In genomic region chr14:54939434-54940175, GRCm38 (mm10) we compare ENCODE assay signal across 8 mouse cellular contexts. TPM values are rescaled to one million over a fixed set of nuclear protein-coding genes. Genes with fewer than 3 reads are reported as not detected.
DNase-seq lines count a peak whose midpoint lies in the region; ATAC-seq lines count a peak whose summit lies in the region.

No protein-coding gene starts in this region.

- WGBS in hindbrain, embryonic 11.5 days = 52% methylated on average over 12 of the region's 12 CpGs
- 54% methylated on average over 12 of the region's 12 CpGs for WGBS in hindbrain, embryonic 16.5 days

- H3K27ac ChIP-seq in hindbrain, embryonic 11.5 days (ENCODE audit: low read depth, low read length) = no peak overlapping the region
- no peak overlapping the region for H3K27ac ChIP-seq in hindbrain, embryonic 16.5 days (ENCODE audit: low read depth, low read length)

- H3K4me1 ChIP-seq in hindbrain, embryonic 11.5 days (replicated peaks; ENCODE audit: control insufficient read depth, insufficient read depth, low read length) = peaks cover 3% of the 10 kb centered on the region; the same call in 1 of the 2 replicates
- no peaks in the 10 kb centered on the region for H3K4me1 ChIP-seq in hindbrain, embryonic 16.5 days (ENCODE audit: control insufficient read depth, insufficient read depth, low read depth, low read length)

- H3K4me2 ChIP-seq in hindbrain, embryonic 11.5 days (replicated peaks; ENCODE audit: low read depth, low read length) = no peak overlapping the region
- no peak overlapping the region for H3K4me2 ChIP-seq in hindbrain, embryonic 16.5 days (ENCODE audit: low read length)

- no peaks in the 10 kb centered on the region for H3K27me3 ChIP-seq in hindbrain, embryonic 11.5 days (ENCODE audit: control insufficient read depth, insufficient read depth, low read length)
- H3K27me3 ChIP-seq in hindbrain, embryonic 16.5 days (replicated peaks; ENCODE audit: control insufficient read depth, insufficient read depth, low read length) = no peaks in the 10 kb centered on the region; the same call in 1 of the 2 replicates

- H3K9me3 ChIP-seq in hindbrain, embryonic 11.5 days (ENCODE audit: control insufficient read depth, low read length) = no peaks in the 10 kb centered on the region
- no peaks in the 10 kb centered on the region for H3K9me3 ChIP-seq in hindbrain, embryonic 16.5 days (ENCODE audit: control insufficient read depth, low read length)

- no peak overlapping the region for H3K4me3 ChIP-seq in hindbrain, embryonic 11.5 days (ENCODE audit: low read depth, low read length)
- no peak overlapping the region for H3K4me3 ChIP-seq in hindbrain, embryonic 16.5 days (ENCODE audit: low read length)

- H3K36me3 ChIP-seq in hindbrain, embryonic 11.5 days (ENCODE audit: control insufficient read depth, insufficient read depth, low read length) = no peaks in the 10 kb centered on the region
- H3K36me3 ChIP-seq in hindbrain, embryonic 16.5 days (ENCODE audit: control insufficient read depth, insufficient read depth, low read length) = no peaks in the 10 kb centered on the region

- H3K9ac ChIP-seq in hindbrain, embryonic 11.5 days (ENCODE audit: low read depth, low read length) = no peak overlapping the region
- no peak overlapping the region for H3K9ac ChIP-seq in hindbrain, embryonic 16.5 days (ENCODE audit: low read depth, low read length)

- DNase-seq in hindbrain, embryonic 11.5 days (ENCODE audit: low spot score) = peak; percentile 75
- peak; percentile 66 for DNase-seq in adrenal gland, adult 2 months
- peak; percentile 52 for DNase-seq in embryo, embryonic 11.5 days (ENCODE audit: low read depth, low spot score)
- peak; percentile 80 to 85 for DNase-seq in heart, postnatal 10 days
- peak; percentile 37 to 42 for DNase-seq in layer of hippocampus, postnatal 14 days (ENCODE audit: low spot score in 2 of 2)
- DNase-seq in mesoderm, embryonic 11.5 days (ENCODE audit: low read depth, low spot score) = peak; percentile 74
- DNase-seq in testis, postnatal 10 days (ENCODE audit: low spot score) = peak; percentile 70

- no peak for ATAC-seq in hindbrain, embryonic 11.5 days (ENCODE audit: low FRiP score)
- ATAC-seq in hindbrain, embryonic 16.5 days = no peak

- intact Hi-C loops in heart, postnatal 10 days (cut with DNase I) = loop anchor here (1.0 to 2.0 kb wide), 3 partner anchors 39 to 91 kb away; partner anchors contain the start of gene Ngdn

RNA-seq across cellular contexts. Expression of gene Cmtm5, which starts 3.5 kb away (rescaled TPM):
- polyA plus RNA-seq in hindbrain, embryonic 11.5 days (2014; fragmentation: Nextera tagmentation; extraction: Ambion mirVana) = 1.8 and 4.1 TPM in 2 replicates
- polyA plus RNA-seq in hindbrain, embryonic 16.5 days (2015; fragmentation: Nextera tagmentation; extraction: Ambion mirVana) = 17.0 and 28.5 TPM in 2 replicates
- total RNA-seq in adrenal gland, adult 2 months (2021) = under 1 TPM in 1 of 2 experiments, not detected in 1; 0.78 TPM
- polyA plus RNA-seq in adrenal gland, adult 2 months (2012; rRNA removed) = 1.9 and 2.9 TPM in 2 replicates
- under 1 TPM in 1 of 2 experiments, not detected in 1; 0.91 TPM for total RNA-seq in heart, postnatal 10 days (2021)
- total RNA-seq in layer of hippocampus, postnatal 14 days (2021) = 10 to 100 TPM; 57.9 to 58.0 TPM

RNA-seq across cellular contexts. Expression of gene Il25, which starts 7.1 kb away (rescaled TPM):
- 0.47 TPM in 1 of 2 replicates, not detected in the other for polyA plus RNA-seq in hindbrain, embryonic 11.5 days (2014; fragmentation: Nextera tagmentation; extraction: Ambion mirVana)
- polyA plus RNA-seq in hindbrain, embryonic 16.5 days (2015; fragmentation: Nextera tagmentation; extraction: Ambion mirVana) = 1.3 TPM in 2 replicates
- not detected for total RNA-seq in adrenal gland, adult 2 months (2021)
- 0.12 and 0.17 TPM in 2 replicates for polyA plus RNA-seq in adrenal gland, adult 2 months (2012; rRNA removed)
- total RNA-seq in heart, postnatal 10 days (2021) = not detected
- not detected for total RNA-seq in layer of hippocampus, postnatal 14 days (2021)

RNA-seq across cellular contexts. Expression of gene Efs, which starts 13.7 kb away (rescaled TPM):
- polyA plus RNA-seq in hindbrain, embryonic 11.5 days (2014; fragmentation: Nextera tagmentation; extraction: Ambion mirVana) = 20.7 and 22.2 TPM in 2 replicates
- 14.2 and 15.5 TPM in 2 replicates for polyA plus RNA-seq in hindbrain, embryonic 16.5 days (2015; fragmentation: Nextera tagmentation; extraction: Ambion mirVana)
- total RNA-seq in adrenal gland, adult 2 months (2021) = 1 to 10 TPM; 1.9 to 4.9 TPM
- polyA plus RNA-seq in adrenal gland, adult 2 months (2012; rRNA removed) = 7.7 and 11.4 TPM in 2 replicates
- 1 to 10 TPM; 7.4 TPM for total RNA-seq in heart, postnatal 10 days (2021)
- total RNA-seq in layer of hippocampus, postnatal 14 days (2021) = 10 to 100 TPM; 14.7 to 17.0 TPM

RNA-seq across cellular contexts. Expression of gene Slc22a17, which starts 26.7 kb away (rescaled TPM):
- 40.2 and 41.0 TPM in 2 replicates for polyA plus RNA-seq in hindbrain, embryonic 11.5 days (2014; fragmentation: Nextera tagmentation; extraction: Ambion mirVana)
- 254 and 275 TPM in 2 replicates for polyA plus RNA-seq in hindbrain, embryonic 16.5 days (2015; fragmentation: Nextera tagmentation; extraction: Ambion mirVana)
- total RNA-seq in adrenal gland, adult 2 months (2021) = 10 to 100 TPM; 24.9 to 45.1 TPM
- 191 and 246 TPM in 2 replicates for polyA plus RNA-seq in adrenal gland, adult 2 months (2012; rRNA removed)
- total RNA-seq in heart, postnatal 10 days (2021) = 10 to 100 TPM in 1 of 2 experiments, 1 to 10 TPM in 1; 9.6 to 10.8 TPM
- total RNA-seq in layer of hippocampus, postnatal 14 days (2021) = 100 to 1,000 TPM; 676 to 680 TPM

RNA-seq across cellular contexts. Expression of gene Myh6, which starts 27.1 kb away (rescaled TPM):
- 0.34 and 0.84 TPM in 2 replicates for polyA plus RNA-seq in hindbrain, embryonic 11.5 days (2014; fragmentation: Nextera tagmentation; extraction: Ambion mirVana)
- polyA plus RNA-seq in hindbrain, embryonic 16.5 days (2015; fragmentation: Nextera tagmentation; extraction: Ambion mirVana) = 1.6 and 1.8 TPM in 2 replicates
- total RNA-seq in adrenal gland, adult 2 months (2021) = not detected
- polyA plus RNA-seq in adrenal gland, adult 2 months (2012; rRNA removed) = not detected in 2 replicates
- over 10,000 TPM; 20,580 to 20,870 TPM for total RNA-seq in heart, postnatal 10 days (2021)
- total RNA-seq in layer of hippocampus, postnatal 14 days (2021) = 1 to 10 TPM; 2.0 to 2.8 TPM

Comparison
In these comparisons a context has a peak if more than half of its experiments do, and no peak if none do; other contexts are left out.
1. RNA of gene Cmtm5, which starts 3.5 kb away (total RNA-seq): 57.9 to 58.0 TPM in layer of hippocampus, postnatal 14 days; 0.91 TPM in heart, postnatal 10 days and 0.78 TPM in adrenal gland, adult 2 months; every median in the first group is over 10 times any median in the second.
2. Peak in every context shown above with its lines, with median percentiles within 50 percentile points of each other: DNase-seq.